Mouse (Mus musculus): ENCODE measurements around the gene Lama1.

- TF ChIP-seq POLR2A (IDR thresholded peaks at IDR 0.05; ENCODE audit: insufficient read depth, low read length) (no peak), CTCF (IDR thresholded peaks at IDR 0.05; ENCODE audit: low read depth, low read length) (no peak)
Measured at GRCm38 (mm10) chr17:67731096-67731495, 34.0 kb downstream of the Lama1 start.
